Mouse (Mus musculus) olfactory bulb, adult 2 months (tissue): ENCODE results near the gene Rbm38. TPM values are rescaled to one million over a fixed set of nuclear protein-coding genes. Genes with fewer than 3 reads are reported as not detected.

ENCODE experiments used
- H3K27ac ChIP-seq: fragments of 200-500 bp; 2 replicates; pipeline ENCODE4 v1.5.1; 2012; ENCODE audit warnings: low read depth, low read length; ENCODE audit not compliant: insufficient read depth
- H3K4me1 ChIP-seq: fragments of 200-500 bp; 2 replicates; pipeline ENCODE4 v1.6.1; 2012; ENCODE audit warnings: low read length; ENCODE audit not compliant: control insufficient read depth, insufficient read depth
- H3K4me3 ChIP-seq: fragments of 200-500 bp; 2 replicates; pipeline ENCODE4 v1.5.1; 2012; ENCODE audit warnings: mild to moderate bottlenecking, low read depth, low read length, moderate library complexity; ENCODE audit not compliant: insufficient read depth
- CTCF ChIP-seq: fragments of 200-500 bp; IDR thresholded peaks from 2 replicates; pipeline ENCODE4 v1.5.1; 2012; ENCODE audit warnings: low read depth, mild to moderate bottlenecking, low read length, moderate library complexity; ENCODE audit not compliant: insufficient read depth
- POLR2A ChIP-seq: fragments of 200-500 bp; IDR thresholded peaks from 2 replicates; pipeline ENCODE4 v1.6.1; 2012; ENCODE audit warnings: mild to moderate bottlenecking, low read depth, low read length, moderate library complexity; ENCODE audit not compliant: insufficient read depth
- WGBS: fragments of 180-500 bp; shearing (Covaris S2); methylation state at CpG from one replicate; pipeline ENCODE4 v1.1.7; 2018; 5-methylcytosine and 5-hydroxymethylcytosine counted together
- polyA plus RNA-seq: library from polyadenylated mRNA; stranded (reverse); fragments of >200 nt; gene quantifications from 2 replicates; pipeline ENCODE4 v1.2.4, GENCODE M21; 2012; ENCODE audit warnings: low replicate concordance; ENCODE audit not compliant: missing spikeins, insufficient read depth, insufficient read length

Gene Rbm38
- polyA plus RNA-seq, 1 experiment = not detected

DNA sequence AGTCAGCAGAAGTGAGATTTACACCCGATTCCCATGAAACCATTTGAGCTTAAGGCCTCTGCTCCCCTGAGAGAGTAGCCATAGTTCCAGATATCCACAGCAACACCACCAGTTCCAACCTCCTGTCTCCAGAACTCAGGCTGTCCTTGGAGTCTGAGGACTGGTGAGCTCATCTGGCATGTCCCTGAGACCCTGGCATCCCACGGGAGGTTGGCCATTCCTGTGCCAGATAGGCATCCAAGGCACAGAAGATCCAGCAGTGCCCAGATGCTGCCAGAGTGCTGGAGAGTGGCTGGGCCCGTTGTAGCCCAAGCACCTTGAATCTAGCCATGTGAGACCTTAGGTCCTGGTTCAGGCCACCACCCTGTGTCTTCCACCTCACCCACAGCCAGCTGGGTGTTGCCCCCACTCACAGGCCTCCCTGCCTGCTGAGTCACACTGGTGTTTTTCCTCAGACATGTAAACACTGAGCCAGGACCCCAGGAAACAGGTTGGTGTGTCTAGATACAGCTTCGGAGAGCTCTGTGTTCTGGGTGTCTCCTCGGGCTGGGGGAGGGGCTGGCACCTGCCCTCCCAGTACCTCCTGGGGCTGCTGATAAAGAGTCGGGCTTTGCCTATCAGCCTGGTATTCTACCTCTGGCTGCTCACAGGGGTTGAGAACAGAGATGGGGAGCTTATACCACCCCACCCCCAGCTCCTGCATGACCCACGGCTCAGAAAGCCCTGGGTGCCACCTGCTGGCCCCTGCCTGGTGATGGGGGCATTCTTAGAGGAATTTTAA, 17.7 kb downstream of the Rbm38 start:
- Histone ChIP-seq H3K27ac (no peak overlapping the region), H3K4me1 (no peaks in the 10 kb centered on the region), H3K4me3 (no peak overlapping the region)
- no peak for TF ChIP-seq CTCF
- no peak for TF ChIP-seq POLR2A
- WGBS = 65% methylated on average over 7 of the region's 7 CpGs

DNA sequence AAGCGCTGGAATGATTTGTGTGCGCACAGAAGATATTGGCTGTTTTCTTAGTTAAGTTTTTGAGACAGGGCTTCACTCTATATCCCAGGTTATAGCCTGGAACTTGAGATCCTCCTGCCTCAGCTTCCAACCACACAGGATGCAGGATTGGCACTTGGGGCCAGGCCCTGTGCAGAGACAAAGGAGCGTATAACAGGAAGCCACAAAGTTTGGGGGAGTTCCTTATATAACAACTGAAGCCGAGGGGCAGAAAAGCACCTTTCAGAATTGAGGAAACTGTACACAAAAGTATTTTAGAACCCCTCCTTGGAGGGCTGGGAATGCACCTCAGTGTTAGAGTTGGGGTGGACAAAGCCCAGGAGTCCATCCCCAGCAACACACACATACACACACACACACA, 18.7 kb downstream of the Rbm38 start:
- no peak for TF ChIP-seq CTCF
- TF ChIP-seq POLR2A = no peak
- WGBS = 95% methylated on average over 4 of the region's 4 CpGs

DNA sequence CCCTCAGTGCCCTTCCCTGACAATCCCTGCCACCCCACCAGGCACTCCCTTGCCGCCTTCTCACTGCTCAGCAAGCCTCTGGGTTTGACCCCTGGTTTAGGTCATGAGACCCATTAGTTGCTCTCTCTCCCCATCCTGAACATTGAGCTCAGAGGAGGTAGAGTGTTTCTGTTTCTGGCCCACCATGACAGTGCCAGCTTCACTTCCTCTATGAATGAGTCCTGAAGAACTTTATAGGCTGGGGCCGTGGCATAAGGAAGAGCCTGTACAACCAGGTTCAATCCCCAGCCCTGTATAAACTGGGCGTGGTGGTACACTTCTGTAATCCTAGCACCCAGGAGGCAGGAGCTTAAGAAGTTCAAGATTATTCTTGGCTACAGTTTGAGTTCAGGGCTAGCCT, 20.5 kb downstream of the Rbm38 start:
- Histone ChIP-seq H3K27ac (no peak overlapping the region), H3K4me1 (no peaks in the 10 kb centered on the region), H3K4me3 (no peak overlapping the region)
- TF ChIP-seq CTCF (no peak), POLR2A (no peak)
- WGBS = 85% methylated on average over 3 of the region's 3 CpGs

More for the DNA sequence above, 18.7 kb downstream of the Rbm38 start:
- Histone ChIP-seq H3K4me1 (no peaks in the 10 kb centered on the region), H3K27ac (no peak overlapping the region), H3K4me3 (no peak overlapping the region)

DNA sequence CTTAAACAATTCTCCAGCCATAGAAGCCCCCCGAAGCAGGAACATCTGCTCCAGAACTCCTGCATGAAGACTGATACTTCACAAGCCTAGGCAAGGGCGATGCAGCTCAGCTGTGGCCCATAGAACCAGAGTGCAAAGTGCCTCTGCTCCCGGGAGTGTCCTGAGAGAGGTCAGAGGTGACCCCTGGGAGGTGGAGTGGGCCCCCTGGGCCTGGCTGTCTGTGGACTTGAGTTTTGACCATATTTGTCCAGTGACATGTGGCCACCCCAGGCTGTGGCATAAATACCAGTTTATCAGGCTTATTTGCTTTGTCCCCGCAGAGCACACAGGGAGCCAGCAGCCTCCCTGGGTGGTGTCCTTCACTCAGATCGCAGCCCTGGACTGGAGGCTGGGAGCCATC, 20.9 kb downstream of the Rbm38 start:
- TF ChIP-seq POLR2A = no peak
- no peak for TF ChIP-seq CTCF
- Histone ChIP-seq H3K4me3 (no peak overlapping the region), H3K27ac (no peak overlapping the region), H3K4me1 (no peaks in the 10 kb centered on the region)
- WGBS = 83% methylated on average over 5 of the region's 5 CpGs

DNA sequence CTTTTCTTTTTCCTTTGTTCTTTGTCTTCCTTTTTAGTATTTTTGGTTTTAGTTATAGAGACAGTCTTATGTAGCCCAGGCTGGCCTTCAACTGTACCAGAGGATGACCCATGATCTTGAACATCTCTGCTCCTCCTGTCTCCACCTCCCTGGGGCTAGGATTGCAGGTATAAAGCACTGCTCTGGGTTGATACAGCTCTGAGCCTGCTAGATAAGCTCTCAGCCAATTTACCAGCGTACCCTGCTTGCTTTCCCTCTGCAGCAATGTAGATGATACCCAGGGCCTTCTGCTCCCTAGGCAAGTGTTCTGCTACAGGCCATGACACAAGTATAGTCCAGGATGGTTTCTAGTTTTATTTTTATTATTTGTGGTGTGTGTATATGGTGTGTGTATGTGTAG, 21.6 kb downstream of the Rbm38 start:
- Histone ChIP-seq H3K4me3 (no peak overlapping the region), H3K27ac (no peak overlapping the region), H3K4me1 (no peaks in the 10 kb centered on the region)
- WGBS = 88% methylated on average over 1 of the region's 1 CpGs
- TF ChIP-seq CTCF = no peak

DNA sequence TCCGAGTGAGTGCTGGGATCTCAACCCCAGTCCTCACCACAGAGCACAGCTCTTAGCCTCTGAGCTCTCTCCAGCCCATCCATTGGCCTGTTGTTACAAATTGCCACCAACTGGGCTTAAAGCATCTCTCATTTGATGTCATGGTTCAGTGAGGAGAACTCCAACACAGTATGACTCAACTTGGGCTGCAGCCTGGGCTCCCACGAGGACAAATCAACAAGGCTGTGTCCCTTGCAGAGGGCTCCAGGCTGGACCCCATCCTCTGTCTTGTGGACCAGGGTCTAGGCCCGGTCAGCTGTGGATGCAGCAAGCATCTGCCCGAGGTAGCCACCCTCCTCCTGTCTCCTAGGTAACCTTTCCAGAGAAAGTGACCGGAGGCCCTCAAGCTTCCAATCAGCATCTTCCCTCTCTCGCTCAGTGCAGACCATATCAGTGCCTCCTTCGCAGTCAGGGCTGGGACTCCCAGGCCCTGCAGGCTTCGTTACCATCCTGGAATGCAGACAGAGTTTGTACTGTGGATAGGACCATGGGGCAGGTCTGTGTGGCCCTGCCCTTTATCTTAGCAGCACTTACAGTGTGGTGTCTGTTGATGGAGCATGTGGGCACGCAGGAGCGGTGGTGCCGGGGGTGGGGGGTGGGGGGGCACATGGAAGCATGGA, 22.3 kb downstream of the Rbm38 start:
- H3K4me3 ChIP-seq = no peak overlapping the region
- H3K4me1 ChIP-seq = no peaks in the 10 kb centered on the region
- TF ChIP-seq CTCF = no peak
- TF ChIP-seq POLR2A = no peak
- H3K27ac ChIP-seq = no peak overlapping the region
- 78% methylated on average over 11 of the region's 11 CpGs for whole genome bisulfite sequencing

DNA sequence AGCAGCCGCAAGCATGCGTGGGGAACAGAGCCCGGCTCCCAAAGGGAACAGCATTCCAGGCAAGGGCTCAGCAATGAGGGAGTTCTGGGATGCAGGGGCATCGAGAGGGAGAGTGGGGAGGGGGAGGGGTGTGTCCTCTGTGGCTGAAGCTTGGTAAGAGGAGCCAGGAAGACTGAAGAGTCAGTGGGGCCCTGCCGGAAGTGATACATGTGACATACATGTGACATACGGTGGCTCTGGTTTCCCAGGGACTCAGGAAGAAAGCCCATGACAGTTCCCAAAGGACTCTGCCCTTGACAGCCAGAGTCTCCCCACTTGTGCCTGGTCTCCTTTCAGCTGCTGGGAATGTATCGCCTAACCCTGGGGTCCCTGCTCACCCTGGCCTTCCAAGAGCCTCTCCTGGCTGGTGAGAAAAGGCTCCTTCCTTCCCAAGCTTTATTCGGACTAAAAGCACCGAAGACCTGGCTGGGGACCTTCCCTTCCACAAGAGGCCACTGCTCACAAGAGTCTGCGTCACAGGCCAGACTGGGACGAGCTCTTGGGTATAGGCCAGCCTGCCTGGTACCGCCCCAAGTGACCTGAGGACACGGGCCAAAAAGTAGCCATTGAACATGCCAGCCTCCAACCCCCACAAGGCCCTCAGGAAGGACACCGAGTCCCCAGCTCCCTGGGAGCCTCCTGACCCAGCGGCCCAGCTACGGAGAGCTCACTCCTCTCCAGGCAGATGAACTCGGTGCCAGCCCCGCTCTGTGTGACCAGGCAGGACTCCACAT, 24.1 kb downstream of the Rbm38 start:
- 78% methylated on average over 18 of the region's 18 CpGs for WGBS
- TF ChIP-seq POLR2A (no peak), CTCF (no peak)
- 0 out of 2 replicates have a peak, but pooled peaks cover 3% of the 10 kb centered on the region for H3K4me1 ChIP-seq
- no peak overlapping the region for H3K27ac ChIP-seq
- no peak overlapping the region for H3K4me3 ChIP-seq

DNA sequence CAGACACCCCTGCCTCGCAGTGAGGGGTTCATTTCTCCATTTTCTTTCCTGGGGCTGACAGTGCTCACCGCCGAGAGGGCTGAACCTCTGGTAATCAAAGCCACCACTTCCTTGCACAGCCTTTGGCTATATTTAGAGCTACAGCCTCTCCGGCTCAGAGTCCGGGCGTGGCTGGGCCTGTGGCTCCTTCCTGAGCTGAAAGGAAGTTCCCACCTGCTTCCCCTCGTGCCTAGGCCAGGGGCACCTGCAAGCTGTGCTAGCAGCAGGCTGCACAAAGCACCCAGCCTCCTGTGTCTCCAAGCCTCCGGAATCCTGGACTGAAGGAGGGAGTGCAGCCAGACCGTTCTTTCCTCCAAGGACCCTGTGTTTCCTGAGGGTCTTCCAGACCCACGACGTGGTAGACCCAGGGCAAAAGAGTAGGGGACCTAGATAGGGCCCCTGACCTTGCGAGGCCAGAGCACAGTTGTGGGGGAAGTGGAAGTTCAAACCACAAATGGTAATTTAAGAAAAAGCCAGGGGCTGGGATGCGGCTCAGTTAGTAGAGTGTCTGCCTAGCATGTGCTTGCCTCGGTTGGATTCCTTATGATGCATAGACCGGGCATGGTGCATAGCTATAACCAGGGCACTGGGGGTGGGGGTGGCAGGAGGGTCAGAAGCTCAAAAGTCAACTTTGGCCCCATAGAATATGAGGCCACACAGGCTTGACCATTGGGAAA, 26.4 kb downstream of the Rbm38 start:
- 66% methylated on average over 15 of the region's 15 CpGs for WGBS
- H3K27ac ChIP-seq = no peak overlapping the region
- H3K4me3 ChIP-seq = no peak overlapping the region
- TF ChIP-seq CTCF (no peak), POLR2A (no peak)
- H3K4me1 ChIP-seq = 0 out of 2 replicates have a peak, but pooled peaks cover 3% of the 10 kb centered on the region

DNA sequence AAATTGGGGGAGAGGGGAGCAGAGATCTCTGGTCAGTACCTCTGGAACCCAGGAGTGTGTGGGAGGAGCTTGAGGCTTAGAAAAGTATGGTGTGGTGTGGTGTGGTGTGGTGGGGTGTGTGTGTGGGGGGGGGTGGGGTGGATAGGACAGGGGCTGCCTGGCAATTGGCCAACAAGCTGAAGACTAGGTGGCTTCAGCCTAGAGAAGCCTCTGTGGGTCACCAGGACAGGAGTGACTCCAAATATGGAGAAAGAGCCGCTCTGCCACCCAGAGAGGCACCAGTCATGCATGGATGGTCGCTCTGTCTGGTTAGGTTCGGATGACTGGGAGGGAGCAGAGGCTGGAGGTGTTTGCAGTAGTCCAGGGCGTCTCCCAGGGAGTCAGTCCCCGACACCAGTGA, 27.2 kb downstream of the Rbm38 start:
- Histone ChIP-seq H3K27ac (no peak overlapping the region), H3K4me3 (no peak overlapping the region), H3K4me1 (0 out of 2 replicates have a peak, but pooled peaks cover 3% of the 10 kb centered on the region)
- no peak for TF ChIP-seq CTCF
- 79% methylated on average over 5 of the region's 5 CpGs for WGBS
